Mouse (Mus musculus) heart, postnatal 0 days (tissue): ENCODE results near the gene Aqp11. TPM values are rescaled to one million over a fixed set of nuclear protein-coding genes. Genes with fewer than 3 reads are reported as not detected.

Source experiments
- ATAC-seq: fragments of 200-750 bp; cut with Nextera tagmentation; 2 replicates; pipeline ENCODE4 v1.8.0; 2017; ENCODE audit warnings: low read depth, moderate number of reproducible peaks, moderate library complexity; ENCODE audit not compliant: insufficient read depth
- DNase-seq: peaks from one replicate; pipeline ENCODE4 v3.0.0-alpha.2; 2016; ENCODE audit warnings: low spot score
- H3K27ac ChIP-seq: fragments of 300-500 bp; sonication (generic); 2 replicates; pipeline ENCODE4 v1.5.1; 2014; ENCODE audit warnings: low read depth, mild to moderate bottlenecking
- H3K27me3 ChIP-seq: fragments of 300-500 bp; sonication (generic); 2 replicates; pipeline ENCODE4 v1.6.1; 2014; ENCODE audit warnings: low read length, mixed read lengths; ENCODE audit not compliant: control insufficient read depth, insufficient read depth
- H3K36me3 ChIP-seq: fragments of 300-500 bp; sonication (generic); replicated peaks from 2 replicates; pipeline ENCODE4 v1.6.1; 2014; ENCODE audit warnings: low read length, mixed read lengths; ENCODE audit not compliant: control insufficient read depth, insufficient read depth
- H3K4me1 ChIP-seq: fragments of 300-500 bp; sonication (generic); 2 replicates; pipeline ENCODE4 v1.6.1; 2014; ENCODE audit warnings: antibody characterized with exemption; ENCODE audit not compliant: control insufficient read depth, insufficient read depth
- H3K4me2 ChIP-seq: fragments of 300-500 bp; sonication (generic); 2 replicates; pipeline ENCODE4 v1.6.1; 2014; ENCODE audit warnings: low read depth, mild to moderate bottlenecking, low read length, moderate library complexity
- H3K4me3 ChIP-seq: fragments of 300-500 bp; sonication (generic); 2 replicates; pipeline ENCODE4 v1.5.1; 2014; ENCODE audit warnings: low read depth, low read length
- H3K9ac ChIP-seq: fragments of 300-500 bp; sonication (generic); replicated peaks from 2 replicates; pipeline ENCODE4 v1.6.1; 2014; ENCODE audit warnings: low read depth, low read length, mixed read lengths
- H3K9me3 ChIP-seq: fragments of 300-500 bp; sonication (generic); replicated peaks from 2 replicates; pipeline ENCODE4 v1.6.1; 2016; ENCODE audit warnings: low read length; ENCODE audit not compliant: control insufficient read depth
- CTCF ChIP-seq: IDR thresholded peaks from 2 replicates; pipeline ENCODE4 v1.5.1; 2016; ENCODE audit warnings: antibody characterized with exemption, control low read depth, low read depth
- EP300 ChIP-seq: IDR thresholded peaks from 2 replicates; pipeline ENCODE4 v1.6.1; 2016; ENCODE audit warnings: antibody characterized with exemption, low read depth
- WGBS: fragments of 180-500 bp; shearing (Covaris S2); extraction: QIAGEN DNeasy Blood & Tissue Kit; methylation state at CpG from one replicate; pipeline ENCODE4 v1.1.7; 2014; 5-methylcytosine and 5-hydroxymethylcytosine counted together
- polyA plus RNA-seq: library from polyadenylated mRNA; unstranded; fragments of >200 nt; fragmentation: Nextera tagmentation; extraction: Ambion mirVana; gene quantifications from 2 replicates; pipeline ENCODE4 v1.2.1, GENCODE M21; 2015
- total RNA-seq: library from RNA; depleted of rRNA; stranded (reverse); fragments of >200 nt; gene quantifications from 2 replicates; pipeline ENCODE4 v1.2.3, GENCODE M21; 2014; ENCODE audit warnings: low replicate concordance

The Aqp11 gene
- total and polyA plus RNA-seq, 2 experiments from 2014 or later = 2.0 to 4.8 TPM

DNA sequence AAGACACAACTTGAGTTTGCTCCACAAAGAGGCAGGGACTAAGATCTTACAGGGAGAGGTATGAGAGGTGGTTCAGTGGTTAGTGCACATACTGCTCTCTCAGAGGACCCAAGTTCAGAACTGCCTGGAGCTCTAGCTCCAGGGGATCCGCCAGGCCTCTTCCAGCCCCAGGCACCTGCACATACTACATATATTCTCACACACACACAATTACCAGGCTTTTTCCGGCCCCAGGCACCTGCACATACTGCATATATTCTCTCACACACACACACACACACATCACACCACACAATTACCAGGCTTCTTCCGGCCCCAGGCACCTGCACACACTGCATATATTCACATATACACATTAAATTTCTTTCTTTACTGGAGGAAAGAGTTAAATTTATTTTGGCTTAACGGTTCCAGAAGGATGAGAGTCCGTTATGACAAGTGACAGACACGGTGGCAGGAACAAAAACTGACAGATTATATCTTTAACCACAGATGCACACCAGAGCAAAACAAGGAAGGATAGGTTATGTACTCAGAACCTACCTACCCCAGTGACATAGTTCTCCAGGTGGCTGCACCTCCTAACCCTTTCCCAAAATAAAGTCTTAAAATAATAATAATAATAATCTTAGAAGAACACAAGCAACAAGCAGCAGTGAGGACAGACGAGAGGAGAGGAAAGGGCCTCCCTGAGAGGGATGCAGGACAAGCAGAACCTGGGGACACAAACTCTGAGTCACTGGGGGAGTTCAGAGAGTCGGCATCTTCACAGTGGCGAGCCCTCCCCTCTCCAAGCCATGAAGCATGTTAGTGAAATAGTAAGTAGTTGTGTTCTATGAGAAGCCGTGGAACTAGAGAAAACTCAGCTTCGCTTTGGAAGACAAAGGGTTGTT, 14.2 kb downstream of the Aqp11 start:
- no peaks in the 10 kb centered on the region for H3K4me1 ChIP-seq
- no peak for TF ChIP-seq CTCF
- no peak for TF ChIP-seq EP300
- H3K9me3 ChIP-seq = no peaks in the 10 kb centered on the region
- no peak overlapping the region for H3K4me2 ChIP-seq
- no peak overlapping the region for H3K4me3 ChIP-seq
- H3K36me3 ChIP-seq = peaks cover 28% of the 10 kb centered on the region
- H3K27me3 ChIP-seq = no peaks in the 10 kb centered on the region
- WGBS = 78% methylated on average over 11 of the region's 11 CpGs
- no peak overlapping the region for H3K9ac ChIP-seq
- DNase-seq = no peak
- H3K27ac ChIP-seq = peak overlapping the region; percentile 32; the same call in 1 of the 2 replicates
- no peak for ATAC-seq

DNA sequence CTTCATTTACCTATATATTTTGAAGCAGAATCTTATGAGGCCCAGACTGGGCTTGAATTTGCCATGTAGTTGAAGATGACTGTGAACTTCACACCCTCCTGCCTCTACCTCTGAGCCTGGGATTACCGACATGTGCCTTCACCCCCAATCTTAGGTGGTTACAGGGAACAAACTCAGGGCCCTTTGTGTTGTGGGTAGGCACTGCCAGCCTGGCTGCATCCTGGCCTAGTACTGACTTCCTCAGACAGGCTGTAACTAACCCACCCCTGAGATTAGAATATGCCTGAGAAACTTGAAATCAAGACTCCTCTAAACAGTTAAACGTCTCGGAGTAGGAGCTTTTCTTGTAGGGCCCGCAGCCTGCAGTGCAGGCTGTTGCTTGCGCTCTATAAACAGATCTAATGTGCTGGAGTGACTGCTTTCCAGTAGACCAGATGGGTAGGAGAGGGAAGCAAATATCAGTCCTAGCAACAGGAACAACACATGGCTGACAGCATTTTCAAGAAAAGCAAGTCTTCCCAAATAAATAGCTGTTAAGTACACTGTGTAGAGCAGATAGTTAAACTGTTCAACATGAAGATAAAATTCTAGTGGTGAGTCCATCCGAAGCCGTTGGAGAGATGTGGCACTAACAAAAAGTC, 15.7 kb downstream of the Aqp11 start:
- Histone ChIP-seq H3K9ac (no peak overlapping the region), H3K4me1 (no peaks in the 10 kb centered on the region), H3K9me3 (no peaks in the 10 kb centered on the region), H3K27me3 (no peaks in the 10 kb centered on the region), H3K4me3 (no peak overlapping the region), H3K36me3 (peaks cover 41% of the 10 kb centered on the region), H3K4me2 (no peak overlapping the region), H3K27ac (no peak overlapping the region)
- no peak for DNase-seq
- 87% methylated on average over 7 of the region's 7 CpGs for WGBS
- TF ChIP-seq CTCF = no peak
- no peak for ATAC-seq

DNA sequence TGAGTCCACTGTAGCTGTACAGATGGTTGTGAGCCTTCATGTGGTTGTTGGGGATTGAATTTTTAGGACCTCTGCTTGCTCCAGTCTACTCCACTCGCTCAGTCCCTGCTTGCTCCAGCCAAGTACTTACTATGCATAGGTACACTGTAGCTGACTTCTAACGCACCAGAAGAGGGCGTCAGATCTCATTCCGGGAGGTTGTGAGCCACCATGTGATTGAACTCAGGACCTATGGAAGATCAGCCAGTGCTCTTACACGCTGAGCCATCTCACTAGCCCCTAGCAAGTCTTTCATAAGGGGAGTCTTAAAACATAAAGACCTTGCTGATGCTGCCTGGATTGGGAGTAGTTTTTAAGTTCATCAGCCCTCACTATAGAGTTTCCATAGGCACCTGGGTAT, 18.0 kb downstream of the Aqp11 start:
- Histone ChIP-seq H3K9me3 (no peaks in the 10 kb centered on the region), H3K4me1 (no peaks in the 10 kb centered on the region), H3K36me3 (peaks cover 55% of the 10 kb centered on the region), H3K27ac (no peak overlapping the region), H3K27me3 (no peaks in the 10 kb centered on the region), H3K4me2 (no peak overlapping the region), H3K9ac (no peak overlapping the region), H3K4me3 (no peak overlapping the region)
- 82% methylated on average over 5 of the region's 5 CpGs for WGBS
- TF ChIP-seq CTCF (no peak), EP300 (no peak)
- DNase-seq (no peak), ATAC-seq (no peak)

DNA sequence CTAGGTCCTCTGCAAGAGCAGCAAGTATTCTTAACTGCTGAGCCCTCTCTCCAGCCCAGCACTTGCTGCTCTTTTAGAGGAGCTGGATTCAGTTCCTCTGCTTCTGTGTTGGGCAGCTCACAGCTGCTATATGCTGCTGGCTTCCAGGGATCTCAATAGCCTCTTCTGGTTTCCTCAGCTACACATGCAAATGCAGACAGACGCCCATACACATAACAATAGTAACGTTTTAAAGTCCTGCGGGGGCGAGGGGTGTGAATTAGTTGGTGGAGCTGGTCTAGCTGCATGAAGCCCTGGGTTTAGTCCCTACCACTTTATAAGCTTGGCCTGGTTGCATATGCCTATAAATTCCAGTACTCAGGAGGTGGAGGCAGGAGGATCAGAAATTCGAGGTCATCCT, 19.0 kb downstream of the Aqp11 start:
- peaks cover 65% of the 10 kb centered on the region for H3K36me3 ChIP-seq
- no peak for TF ChIP-seq CTCF
- TF ChIP-seq EP300 = no peak
- no peak overlapping the region for H3K4me2 ChIP-seq
- H3K9ac ChIP-seq = no peak overlapping the region
- H3K27ac ChIP-seq = no peak overlapping the region
- H3K9me3 ChIP-seq = no peaks in the 10 kb centered on the region
- H3K4me1 ChIP-seq = no peaks in the 10 kb centered on the region
- DNase-seq (no peak), ATAC-seq (no peak)
- WGBS = 79% methylated on average over 5 of the region's 5 CpGs
- no peaks in the 10 kb centered on the region for H3K27me3 ChIP-seq
- no peak overlapping the region for H3K4me3 ChIP-seq

DNA sequence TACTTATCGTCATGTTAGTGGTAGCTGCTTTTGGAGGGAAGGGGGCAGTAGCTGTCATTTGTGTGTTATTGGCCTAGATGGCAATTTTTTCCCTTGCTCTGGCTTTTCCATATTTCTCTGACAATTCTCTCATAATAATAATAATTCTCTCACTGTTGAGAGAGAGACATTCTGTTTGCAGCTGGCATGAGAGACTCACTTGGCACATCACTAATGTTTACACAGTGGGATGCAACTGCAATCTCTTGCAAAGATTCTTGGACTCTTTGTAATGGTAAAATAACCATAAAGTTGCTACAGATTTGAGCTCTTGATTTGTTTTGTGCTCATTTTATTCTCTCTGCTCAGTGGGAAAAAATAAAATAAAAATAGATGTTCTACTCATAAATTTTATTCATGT, 20.8 kb downstream of the Aqp11 start:
- H3K4me2 ChIP-seq = no peak overlapping the region
- H3K9me3 ChIP-seq = no peaks in the 10 kb centered on the region
- H3K27ac ChIP-seq = no peak overlapping the region
- H3K9ac ChIP-seq = no peak overlapping the region
- H3K4me1 ChIP-seq = no peaks in the 10 kb centered on the region
- DNase-seq = no peak
- WGBS = 84% methylated on average over 1 of the region's 1 CpGs
- no peak overlapping the region for H3K4me3 ChIP-seq
- no peaks in the 10 kb centered on the region for H3K27me3 ChIP-seq
- H3K36me3 ChIP-seq = peaks cover 79% of the 10 kb centered on the region
- ATAC-seq = no peak
- no peak for TF ChIP-seq CTCF
- no peak for TF ChIP-seq EP300
